Mouse (Mus musculus): ENCODE measurements around the gene Adcy3.
"Not testable (repeated sequence)": the region's sequence is repeated elsewhere in the genome, so short reads cannot be mapped to it uniquely, and the experiment has no call there.

Gene Adcy3

GRCm38 (mm10) chr12:4188171-4189059, 55.5 kb downstream of the Adcy3 start:
- peak; percentile 78 for DNase-seq

- DNase-seq = peak; percentile 39
Observed at GRCm38 (mm10) chr12:4189060-4189447, 56.2 kb downstream of the Adcy3 start.

- DNase-seq = peak; percentile 42
Observed at GRCm38 (mm10) chr12:4192514-4192913, 59.6 kb downstream of the Adcy3 start.

- peak; percentile 60 for DNase-seq
Observed at GRCm38 (mm10) chr12:4193025-4193740, 60.3 kb downstream of the Adcy3 start.

DNA sequence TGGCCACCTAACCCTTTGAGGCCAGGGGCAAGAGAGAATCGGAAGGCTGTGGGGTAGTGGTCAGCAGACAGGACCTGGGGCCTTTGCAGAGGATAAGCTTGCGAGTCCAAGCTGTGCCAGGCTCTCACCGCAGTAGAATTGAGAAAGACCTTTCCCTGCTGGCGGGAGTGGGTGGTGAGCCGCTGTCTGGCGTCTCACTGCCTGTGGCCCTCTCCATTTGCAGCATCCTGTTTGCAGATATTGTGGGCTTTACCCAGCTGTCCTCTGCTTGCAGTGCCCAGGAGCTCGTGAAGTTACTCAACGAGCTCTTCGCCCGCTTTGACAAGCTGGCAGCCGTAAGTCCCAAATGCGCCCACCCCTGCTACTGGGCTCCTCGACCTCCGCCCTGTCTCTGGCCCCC, 61.7 kb downstream of the Adcy3 start:
- no peak for DNase-seq

DNA sequence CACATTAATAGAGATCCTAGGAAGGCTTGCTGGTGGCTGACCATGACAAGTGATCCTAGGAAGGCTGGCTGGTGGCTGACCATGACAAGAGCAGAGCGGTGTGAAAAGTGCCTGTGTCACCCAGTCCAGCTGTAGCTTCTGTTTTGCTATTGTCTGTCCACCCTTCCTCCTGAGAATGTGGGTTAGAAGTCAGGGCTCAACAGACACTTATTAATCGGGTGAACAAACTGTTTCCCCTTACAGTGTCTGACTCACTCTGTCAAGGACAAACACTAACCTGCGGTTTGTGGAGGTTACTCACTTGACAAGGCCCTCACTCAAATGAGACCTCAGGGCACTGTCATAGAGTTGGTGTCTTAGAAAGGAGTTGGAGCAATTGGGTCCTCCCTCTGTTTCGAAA, 65.8 kb downstream of the Adcy3 start:
- DNase-seq = no peak

- DNase-seq = no peak
Observed at GRCm38 (mm10) chr12:4199271-4199670, 66.4 kb downstream of the Adcy3 start.

GRCm38 (mm10) chr12:4201454-4202200, 68.7 kb downstream of the Adcy3 start:
- DNase-seq = no peak

- DNase-seq = no peak
Observed at GRCm38 (mm10) chr12:4202206-4202605, 69.3 kb downstream of the Adcy3 start.

DNA sequence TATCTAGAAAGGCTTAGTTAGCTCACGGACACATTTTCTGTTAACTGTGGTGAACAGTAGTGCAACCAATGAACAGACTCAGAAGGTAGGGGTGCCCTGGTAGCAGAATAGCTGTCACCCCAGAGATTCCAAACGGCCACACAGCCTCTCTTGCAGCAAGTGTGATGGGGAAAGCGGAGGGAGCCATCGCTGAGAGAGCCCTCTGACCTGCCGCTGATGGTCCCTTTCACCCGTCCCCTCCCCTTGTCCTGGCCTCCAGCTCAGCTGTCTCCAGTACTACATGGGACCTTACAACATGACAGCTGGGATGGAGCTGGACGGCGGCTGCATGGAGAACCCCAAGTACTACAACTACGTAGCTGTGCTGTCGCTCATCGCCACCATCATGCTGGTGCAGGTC, 73.2 kb downstream of the Adcy3 start:
- no peak for DNase-seq

GRCm38 (mm10) chr12:4208405-4209133, 75.7 kb downstream of the Adcy3 start:
- peak; percentile 81 for DNase-seq

GRCm38 (mm10) chr12:4209196-4209595, 76.3 kb downstream of the Adcy3 start:
- no peak for DNase-seq

- peak; percentile 31 for DNase-seq
Observed at GRCm38 (mm10) chr12:4211174-4211573, 78.3 kb downstream of the Adcy3 start.

DNA sequence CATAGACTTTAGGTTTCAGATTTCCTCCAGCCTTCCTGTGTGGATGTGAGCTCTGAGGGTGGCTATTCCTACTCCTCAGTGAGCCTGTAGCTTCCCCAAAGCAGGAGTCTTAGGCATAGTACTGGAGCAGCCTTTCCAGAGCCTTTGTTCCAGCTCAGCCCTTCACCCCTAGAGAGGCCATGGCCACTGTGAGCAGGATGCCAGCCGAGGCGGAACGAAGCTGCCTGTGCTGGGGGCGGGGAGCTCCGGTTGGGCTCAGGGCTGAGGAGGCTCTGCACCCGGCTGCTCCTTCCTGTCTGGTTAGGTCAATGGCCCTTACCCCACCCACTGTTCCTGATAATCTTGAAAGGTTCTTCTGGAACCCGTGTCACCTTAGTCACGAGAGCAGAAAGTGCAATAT, 80.0 kb downstream of the Adcy3 start:
- peak; percentile 65 for DNase-seq

DNA sequence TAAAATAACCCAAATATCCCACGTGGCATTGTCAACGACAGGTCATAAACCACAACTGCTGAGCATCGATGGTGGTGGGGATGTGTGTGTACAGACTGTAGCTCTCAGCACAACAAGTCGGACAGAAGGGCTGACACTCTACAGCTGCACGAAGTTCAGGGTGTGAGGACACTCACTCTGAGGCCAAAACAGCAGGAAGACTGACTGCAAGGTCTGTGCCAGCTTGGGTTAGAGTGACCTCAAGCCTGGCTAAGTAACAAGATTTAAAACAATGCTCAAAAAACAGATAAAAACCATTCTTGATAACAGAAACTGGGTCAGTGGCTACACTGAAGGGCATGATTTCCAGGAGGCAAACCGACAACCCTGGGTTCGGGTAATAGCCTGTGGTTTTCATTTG, 97.3 kb downstream of the Adcy3 start:
- DNase-seq = no peak

- DNase-seq = no peak
Observed at GRCm38 (mm10) chr12:4232777-4233176, 99.9 kb downstream of the Adcy3 start.

DNA sequence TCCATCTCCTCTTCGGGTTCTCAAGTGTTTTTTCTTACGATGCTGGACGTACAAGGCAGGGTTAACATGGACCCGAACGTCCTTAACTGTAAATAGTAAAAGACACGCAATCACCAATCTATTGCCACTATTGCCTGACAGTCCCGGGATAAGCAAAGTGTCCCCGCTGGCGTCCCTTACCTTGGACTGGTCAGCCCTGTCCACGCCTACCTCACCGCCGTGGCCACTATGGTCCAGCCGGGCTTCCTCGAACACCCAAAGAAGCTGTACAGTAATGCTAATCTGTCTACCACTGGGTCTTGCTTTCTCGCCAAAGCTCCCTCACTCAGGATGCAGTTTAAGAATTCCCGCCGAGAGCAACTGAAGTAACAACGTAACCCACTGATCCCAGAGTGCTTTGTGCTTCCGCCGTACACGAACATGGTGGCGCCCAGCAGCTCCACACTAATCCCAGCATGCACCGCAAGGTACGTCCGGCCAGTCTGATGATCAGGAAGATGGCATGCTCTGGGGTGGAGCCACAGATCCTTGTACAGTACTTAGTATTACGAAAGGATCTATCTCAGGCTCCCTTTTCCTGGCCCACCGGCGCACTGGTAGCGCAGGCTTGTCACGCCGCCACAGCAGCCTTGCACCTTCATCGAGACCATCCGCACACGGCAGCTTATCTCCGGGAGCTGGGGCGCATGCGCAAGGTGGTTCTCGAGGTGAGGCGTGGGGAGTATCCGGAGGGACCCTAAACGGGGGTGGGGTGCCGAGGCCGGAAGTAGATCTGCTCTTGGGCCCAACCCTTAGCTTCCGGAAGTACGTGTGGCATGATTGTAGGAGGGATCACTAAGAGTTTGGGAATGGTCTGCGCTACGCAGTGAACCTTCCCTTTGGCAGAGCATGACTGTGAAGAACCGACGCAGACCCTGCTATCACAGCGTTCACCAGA, 100.9 kb downstream of the Adcy3 start, which contains the start of the genes Ptrhd1 and Cenpo:
Gene Ptrhd1, plus strand, starts transcription at position 456 of the 937 bp plus-strand sequence.
Gene Cenpo, minus strand, starts transcription at position 723 of the 937 bp plus-strand sequence.
- DNase-seq = peak; percentile 96

DNA sequence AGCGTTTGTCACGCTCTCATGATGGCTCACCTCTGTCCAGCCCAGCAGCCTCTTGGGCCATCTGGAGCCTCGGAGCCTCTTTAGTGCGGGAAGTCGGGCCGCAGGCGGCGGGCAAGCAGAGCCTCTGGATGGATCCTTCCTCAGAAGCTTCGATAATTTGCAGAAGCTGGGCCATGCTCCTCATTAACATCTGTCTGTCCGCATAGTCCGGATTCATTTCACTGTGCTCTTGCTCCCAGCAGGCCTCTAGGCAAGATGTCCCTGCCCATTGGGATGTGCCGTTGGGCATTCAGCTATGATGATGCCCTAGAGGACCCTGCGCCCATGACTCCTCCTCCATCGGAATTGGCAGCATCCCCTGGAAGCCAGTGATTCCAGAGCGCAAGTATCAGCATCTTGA, 104.6 kb downstream of the Adcy3 start:
- DNase-seq = no peak

- not testable (repeated sequence) for DNase-seq
Observed at GRCm38 (mm10) chr12:4240281-4240680, 107.4 kb downstream of the Adcy3 start.

DNA sequence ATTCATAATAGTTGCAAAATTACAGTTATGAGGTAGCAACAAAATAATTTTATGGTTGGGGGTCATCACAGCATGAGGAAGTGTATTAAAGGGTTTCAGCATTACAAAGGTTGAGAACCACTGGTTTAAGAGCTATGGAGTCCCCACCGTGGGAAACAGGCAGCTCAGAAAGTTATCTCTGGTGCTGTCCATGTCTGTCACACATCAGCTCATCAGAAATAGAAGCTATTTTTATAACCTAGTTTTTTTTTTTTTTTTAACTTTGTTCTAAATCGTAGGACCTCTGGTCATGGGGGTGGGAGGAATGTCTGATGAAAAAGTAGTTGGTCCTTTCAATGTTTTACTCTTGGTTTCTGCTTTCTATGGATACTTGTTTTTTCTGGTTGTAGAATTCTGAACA, 110.9 kb downstream of the Adcy3 start:
- DNase-seq = no peak

DNA sequence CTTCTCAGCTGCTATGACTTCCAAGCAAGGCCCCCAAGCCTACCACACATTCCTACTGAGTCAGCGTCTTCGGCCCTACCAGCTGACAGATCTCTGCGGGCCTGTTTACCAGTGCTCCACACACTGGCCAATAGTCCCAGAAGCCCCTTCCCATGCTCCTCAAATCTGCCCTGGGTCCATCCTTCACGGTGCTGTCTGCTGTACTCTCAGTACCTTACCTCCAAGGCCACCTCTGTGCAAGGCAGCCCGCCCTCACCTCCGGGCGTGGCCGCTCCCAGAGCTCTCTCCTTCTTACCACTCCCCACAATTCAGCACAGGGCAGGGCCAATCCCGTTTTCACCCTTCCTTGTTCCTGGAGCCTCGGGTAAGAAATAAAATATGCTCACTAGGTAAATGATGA, 112.8 kb downstream of the Adcy3 start:
- DNase-seq = no peak

Measured in kidney, postnatal 10 days (tissue).